Mouse (Mus musculus) layer of hippocampus, adult 8-10 months (tissue): ENCODE data around the gene Plch2. TPM values are rescaled to one million over a fixed set of nuclear protein-coding genes. Genes with fewer than 3 reads are reported as not detected.
A peak's percentile ranks its signal among the peaks of the same experiment; 100 is the strongest.

Source experiments
- DNase-seq, 2 experiments: peaks; one replicate each; pipeline ENCODE4 v3.0.0; 2022; ENCODE audit warnings: low spot score in 2 of 2
- total RNA-seq, 4 experiments: library from RNA; stranded (reverse); gene quantifications; 2 replicates each; pipeline ENCODE4 v1.2.4; 2022

Gene Plch2
- total RNA-seq, 4 experiments from 2014 or later: 85.1 to 110 (median 94.9) TPM

DNA sequence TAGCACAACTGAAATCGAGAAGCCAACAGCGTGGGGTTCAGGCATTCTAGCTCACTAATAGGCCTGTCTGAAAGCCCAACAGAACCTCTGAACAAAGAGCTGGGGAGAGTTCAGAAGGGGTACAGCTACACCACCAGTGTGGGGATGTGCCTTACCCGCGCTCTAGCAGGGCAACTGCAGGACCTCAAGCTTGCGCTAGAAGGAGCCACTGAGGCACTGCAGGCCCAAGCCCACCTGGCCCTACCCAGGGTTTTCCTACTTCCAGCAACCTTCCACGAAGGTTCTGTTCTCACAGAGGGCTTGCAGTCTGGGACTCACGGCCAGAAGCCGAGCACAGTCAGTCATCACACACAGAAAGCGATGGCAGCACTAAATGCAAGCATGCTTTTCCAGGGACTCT lies 18.6 kb upstream of the Plch2 start:
- DNase-seq: no peak

DNA sequence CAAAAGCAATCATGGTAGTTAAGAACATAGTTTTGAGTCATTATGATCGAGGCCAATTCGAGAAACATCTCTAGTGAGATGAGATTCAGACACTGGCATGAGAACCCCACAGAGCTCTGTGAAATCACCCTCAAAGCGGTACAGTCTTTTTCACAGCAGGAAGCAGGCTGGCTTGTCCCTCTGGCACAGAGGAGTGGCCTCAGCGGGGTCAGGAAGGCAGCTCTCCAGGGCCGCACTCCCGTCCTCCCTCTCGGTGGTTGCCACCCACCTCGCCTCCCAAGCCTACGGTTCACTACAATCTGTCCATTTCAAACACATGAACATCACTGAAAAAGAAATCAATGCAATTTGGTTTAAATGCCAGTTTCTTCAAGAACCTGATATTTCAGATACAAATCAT lies 17.8 kb upstream of the Plch2 start:
- no peak for DNase-seq

DNA sequence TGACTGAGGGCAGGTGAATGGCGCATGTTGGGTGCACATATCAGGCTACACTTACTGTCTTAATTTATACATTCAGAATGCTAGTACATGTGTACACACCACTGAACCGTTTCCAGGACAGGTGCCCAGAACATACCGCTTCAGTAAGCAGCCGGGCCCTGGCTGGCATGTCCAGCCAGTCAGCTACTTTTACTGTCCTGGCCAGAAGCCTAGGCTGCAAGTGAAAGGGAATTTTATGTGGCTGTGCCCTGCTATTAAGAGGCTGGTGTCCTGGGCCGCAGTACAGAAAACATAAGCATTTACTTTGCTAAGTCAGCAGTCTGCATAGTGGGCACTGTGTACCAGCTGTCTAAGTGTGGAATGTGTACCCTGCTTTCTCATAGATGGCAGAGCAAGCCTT lies 14.3 kb upstream of the Plch2 start:
- no peak for DNase-seq

DNA sequence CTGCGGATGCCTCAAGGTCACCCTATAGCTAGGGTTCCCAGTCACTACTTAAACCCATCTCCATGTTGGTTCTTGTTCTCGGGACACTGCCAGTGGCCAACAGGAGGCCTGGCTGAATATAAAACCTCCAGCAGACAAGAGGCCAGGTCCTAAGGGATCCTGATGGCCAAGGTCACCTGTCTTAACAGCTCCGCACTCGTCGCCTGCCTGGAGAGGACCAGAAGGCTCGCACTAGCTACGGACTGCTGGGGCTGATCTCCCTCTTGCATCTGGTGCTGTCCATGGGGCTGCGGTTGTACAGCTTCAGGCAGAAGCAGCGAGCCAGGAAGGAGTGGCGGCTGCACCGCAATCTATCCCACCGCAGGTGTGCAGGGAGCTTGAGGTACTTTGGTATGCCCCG lies 13.6 kb upstream of the Plch2 start:
- no peak for DNase-seq

DNA sequence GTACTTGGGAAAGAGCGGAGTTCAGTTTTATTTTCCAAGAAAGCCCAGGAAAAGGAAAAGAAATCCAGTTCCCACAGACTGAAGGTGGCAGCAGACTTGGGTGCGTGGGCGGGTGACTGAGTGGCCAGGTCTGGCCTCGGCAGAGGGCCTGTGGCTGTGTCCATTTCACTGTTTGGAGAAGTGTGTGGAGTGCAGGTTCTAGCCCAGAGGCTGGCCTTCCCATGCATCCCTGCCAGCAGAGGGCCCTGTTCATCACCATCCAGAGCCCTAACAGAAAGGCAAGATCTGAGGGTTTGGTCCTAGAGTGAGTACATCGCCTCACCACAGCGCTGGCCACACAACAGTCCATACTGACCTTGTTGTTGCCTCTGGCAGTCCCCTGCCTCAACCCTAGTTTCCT lies 12.6 kb upstream of the Plch2 start:
- no peak for DNase-seq

DNA sequence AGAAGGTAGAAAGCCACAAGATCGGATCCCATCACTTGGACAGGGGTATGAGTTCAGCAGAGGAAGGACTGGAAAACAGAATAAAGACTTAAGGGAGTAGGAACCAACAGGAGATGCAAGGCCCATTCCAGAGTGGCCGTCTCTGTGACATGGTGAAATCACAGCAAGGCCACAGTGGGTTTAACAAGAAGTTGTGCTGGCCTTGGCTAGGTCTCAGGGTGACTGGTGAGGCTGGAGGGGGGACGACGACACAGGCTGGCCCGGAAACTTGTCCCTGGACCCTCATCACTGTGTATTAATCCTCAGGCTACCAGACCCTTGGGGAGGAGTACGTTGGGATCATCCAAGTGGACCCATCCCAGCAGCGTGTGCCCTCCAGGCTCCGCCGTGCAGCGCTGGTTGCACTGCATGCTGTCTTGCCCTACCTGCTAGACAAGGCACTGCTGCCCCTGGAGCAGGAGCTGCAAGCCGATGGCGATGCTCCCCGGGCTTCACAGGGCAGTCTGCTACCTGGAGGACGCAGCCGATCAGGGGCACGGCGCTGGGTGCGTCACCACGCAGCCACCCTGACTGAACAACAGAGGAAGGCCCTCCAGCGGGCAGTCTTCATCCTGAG lies 11.9 kb upstream of the Plch2 start:
- DNase-seq: no peak

DNA sequence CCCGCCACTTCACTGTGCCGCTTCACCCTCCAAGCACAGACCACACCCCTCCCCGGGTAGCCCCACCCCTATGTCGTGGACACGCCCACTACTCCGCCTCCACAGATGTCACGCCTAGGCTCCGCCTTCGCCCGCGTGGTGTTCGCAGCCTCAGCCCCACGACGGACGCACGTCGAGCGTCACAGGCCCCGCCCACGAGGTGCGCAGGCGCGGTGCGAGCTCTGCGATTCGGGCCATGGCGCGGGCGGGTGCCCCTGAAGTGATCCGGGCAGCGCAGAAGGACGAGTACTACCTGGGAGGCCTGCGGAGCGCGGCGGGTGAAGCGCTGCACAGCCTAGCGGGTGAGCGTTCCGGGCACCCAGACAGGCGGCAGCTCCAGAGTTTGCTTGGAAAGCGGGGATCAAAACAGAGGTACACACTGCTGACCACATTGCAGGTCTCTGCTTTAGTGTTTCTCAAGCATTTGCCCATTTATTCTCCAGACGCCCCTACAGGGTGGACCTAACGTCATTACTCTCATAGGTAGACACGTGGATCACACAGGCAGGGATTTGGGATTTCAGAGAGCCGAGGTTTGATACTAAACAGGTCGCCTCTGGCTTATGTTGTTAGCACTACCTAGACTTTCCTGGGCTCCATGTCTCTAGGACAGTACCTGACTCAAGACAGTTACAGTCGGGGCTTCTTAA lies 10.4 kb upstream of the Plch2 start, which contains the start of gene Pex10:
TSS of gene Pex10 (plus strand) at position 183 of the 689 bp plus-strand sequence.
- DNase-seq: peak; percentile 92 to 96

DNA sequence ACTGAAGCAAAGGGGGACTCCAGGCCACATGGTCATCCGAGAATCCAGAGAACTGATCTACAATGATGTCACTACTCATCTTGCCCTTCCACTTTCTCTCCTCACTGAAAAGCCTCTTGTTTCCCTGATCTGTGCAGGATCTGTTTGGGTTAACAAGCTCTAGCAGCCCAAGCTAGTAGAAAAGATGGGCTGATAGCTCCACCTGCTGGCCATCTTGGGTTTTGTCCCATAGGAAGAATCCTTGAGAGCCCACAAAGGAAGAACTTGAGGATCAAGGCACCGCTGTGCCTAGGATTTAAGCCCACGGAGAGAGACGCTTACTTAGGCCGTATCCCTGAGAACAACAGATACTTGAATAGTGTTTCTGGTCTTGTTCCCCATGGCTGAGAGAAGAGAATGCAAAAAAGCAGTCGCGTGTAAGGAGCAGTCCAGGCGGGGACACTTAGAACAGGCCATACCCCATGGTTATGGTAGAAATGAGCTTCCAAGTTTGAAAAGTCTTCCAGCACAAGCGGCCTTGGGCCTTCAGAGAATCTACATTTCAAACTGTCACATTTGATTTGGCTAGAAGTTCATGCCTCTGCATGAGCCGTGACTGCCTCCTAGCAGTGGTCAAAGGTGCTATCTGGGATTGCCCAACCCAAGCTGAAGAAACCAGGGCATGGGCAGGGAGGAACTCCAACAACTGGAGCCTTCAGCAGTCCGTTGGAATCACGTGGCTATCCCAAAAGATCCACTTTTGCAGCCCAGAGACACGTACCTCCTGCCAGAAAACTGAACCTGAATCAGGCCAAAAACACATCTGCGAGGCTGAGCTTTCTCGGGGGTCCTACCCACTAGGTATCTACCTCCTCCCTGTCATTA lies 9.6 kb upstream of the Plch2 start:
- peak; percentile 87 to 96 for DNase-seq

DNA sequence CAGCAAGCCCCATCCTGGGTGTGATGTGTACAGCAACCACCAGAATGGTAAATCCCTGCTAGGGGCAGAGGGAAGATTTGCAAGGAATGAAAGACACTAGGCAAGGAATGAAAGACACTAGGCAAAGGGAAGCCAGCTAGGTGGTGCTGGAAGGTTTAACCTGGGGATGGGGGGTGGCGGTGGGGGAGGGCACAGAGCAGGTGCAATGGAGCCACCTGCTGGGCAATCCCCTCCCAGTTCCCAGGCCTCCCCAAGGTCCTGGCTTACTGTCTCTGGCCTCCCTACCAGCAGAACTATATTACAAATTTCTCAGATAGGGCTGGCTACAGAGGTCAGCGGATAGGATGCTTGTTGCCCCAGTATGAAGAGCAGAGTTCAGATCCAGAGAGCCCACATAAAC lies 7.9 kb upstream of the Plch2 start:
- DNase-seq: no peak

DNA sequence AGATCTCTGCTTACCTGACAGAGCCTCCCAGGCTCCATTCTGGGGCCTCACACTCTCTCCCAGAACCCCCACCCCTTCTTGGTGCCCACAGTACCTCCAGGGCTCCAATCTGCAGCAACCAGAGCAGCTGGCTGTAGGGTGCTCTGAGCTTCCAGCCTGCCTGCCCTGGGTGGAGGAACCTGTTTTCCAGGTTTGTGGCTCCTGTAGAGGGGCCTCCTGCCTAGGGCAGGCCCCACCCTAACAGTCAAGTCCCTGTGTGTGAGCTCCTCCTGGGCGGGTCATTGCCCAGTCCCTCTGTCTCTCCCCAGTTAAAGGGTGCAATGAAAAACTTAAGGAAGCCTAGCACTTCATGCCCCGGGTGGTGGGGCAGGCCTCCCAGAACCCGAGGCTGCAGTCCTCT lies 7.3 kb upstream of the Plch2 start:
- no peak for DNase-seq

DNA sequence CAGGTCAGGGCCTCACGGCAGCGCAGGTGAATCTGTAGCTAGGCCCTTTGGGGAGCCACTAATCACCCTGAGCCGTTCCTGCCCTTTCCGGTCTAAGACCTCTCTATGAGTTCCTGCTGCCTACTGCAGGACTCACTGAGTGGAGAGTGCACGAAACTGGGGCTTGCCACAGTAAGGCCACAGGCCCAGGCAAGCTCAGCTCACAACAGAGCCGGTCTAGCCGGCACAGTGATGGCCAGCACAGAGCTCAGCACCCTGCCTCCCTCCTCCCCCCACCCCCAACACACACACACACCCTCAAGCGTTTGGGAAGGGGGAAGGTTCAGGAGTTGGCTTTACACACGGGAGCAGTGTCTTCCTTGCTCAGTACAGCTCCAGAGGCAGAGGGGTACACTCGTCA lies 1.7 kb upstream of the Plch2 start:
- no peak for DNase-seq

DNA sequence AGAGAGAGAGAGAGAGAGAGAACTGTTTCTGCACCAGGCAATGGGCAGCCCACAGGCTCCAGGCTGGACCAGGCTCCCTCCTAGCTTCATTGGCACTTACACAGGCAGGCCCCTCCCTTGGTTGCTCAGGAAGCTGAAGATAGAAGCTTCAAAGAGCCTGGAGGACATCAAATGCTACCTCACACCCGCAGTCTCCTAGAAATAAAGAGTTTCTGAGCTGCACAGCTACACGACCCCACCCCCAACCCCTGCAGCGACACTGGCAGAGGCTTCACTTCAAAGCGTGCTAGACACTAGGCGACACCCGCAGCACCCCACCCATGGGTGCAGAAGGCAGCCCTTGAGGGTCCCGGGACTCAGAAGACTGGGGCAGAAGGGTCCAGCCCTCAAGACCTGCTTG lies 6.5 kb downstream of the Plch2 start:
- DNase-seq: no peak

DNA sequence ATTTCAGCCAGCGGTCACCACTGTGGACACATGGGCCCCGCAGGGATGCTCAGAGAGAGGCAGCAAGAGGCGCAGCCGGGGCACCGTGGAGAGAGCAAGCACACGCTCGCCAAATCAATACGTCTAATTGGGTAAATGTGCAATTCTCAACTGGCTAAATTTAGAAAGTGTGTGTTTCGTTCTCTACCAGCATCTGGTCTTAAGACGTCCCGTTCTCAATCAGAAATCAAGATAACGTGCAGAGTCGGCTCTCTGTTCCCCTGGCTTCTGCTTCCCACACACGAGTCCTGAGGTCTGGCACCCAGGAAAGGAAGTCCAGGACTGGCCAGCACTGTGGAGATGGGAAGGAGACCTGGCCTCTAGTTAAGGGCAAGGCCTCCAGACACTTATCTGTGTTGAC lies 9.9 kb downstream of the Plch2 start:
- DNase-seq: no peak

DNA sequence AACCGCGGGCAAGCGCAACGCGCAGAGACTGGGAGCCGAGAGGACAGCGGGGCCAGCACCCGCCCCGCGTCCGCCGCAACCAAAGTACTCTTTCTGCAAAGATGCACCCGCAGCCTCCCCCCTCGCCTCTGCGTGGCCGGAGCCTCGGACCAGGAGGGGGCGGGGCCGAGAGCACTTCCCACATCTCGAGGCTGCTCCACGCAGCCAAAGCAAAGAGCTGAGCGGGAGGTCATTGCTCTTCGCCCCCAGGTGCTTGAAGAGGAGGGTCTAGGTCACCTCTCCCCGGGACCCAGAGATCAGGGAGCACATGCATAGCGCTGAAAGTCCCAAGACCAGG lies 13.3 kb downstream of the Plch2 start:
- DNase-seq: no peak

DNA sequence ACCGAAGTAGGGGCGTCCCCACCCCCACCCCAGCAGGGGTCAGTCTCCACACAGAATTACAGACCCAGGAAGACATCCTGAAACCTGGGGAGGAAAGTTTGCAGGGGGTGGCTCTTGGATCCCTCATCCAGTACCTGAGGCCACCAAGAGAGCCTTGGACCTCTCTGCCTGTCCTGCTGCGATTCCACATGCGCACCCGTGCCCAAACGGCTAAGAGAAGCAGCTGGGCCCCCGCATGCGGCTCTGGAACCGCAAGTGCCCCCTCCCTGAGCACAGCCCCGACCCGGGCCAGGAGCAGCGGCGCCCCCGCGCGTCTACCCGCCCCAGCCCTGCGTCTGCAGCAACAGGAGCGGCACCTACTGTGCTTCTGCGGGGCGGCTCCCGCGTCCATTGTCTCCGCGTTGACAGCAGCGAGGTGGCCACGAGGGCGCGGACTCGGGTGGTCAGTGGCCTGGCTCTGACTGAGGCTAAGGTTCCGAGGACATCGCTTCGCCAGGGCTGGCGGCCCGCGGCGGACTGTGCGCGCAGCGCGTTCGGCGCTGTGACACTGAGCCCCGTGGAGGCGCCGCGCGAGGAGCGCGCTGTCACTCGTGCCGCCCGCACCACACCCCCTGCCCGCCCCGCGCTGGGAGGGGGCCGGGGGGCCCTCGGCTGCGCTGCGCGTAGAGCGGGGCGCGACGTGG lies 13.8 kb downstream of the Plch2 start:
- DNase-seq: peak in 1 of 2 experiments; percentile 44

DNA sequence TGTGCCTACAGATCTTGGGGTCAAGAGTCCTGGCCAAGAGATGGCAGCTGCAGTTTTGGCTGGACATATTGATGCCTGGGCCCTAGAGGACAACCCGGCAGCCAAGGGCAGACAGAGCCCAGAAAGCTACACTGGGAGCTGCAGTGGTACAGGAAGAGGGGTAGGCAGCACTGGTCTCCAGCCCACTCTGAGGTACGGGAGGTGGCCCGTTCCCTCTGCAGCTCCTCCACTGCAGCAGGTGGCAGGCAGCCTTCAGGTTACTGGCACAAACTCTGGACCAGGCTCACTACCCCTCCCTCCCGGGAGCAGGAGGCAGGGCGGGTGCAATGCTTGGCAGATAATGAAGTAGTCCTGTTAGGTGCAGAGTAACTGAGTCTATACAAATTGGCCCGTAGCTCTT lies 15.9 kb downstream of the Plch2 start:
- no peak for DNase-seq

DNA sequence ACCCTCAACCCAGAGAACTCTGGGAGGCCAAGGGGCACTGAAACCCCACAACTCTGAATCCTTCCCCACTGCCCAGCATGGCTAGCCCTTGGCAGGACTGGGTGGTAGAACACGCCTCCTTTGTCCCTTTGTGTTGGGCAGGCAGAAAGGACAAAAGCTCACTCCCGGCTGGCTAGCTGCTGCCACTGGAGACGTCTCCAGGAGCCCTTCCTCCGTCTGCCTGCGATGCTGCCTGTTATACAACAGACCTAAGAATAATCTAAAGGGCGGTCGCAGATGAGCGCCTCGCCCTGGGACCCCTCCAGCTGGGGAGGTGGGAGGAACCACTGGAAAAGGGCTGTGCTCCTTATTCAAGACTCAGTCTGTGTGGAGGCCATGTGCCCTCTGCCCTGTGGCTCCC lies 16.4 kb downstream of the Plch2 start:
- peak in 1 of 2 experiments; percentile 42 for DNase-seq

DNA sequence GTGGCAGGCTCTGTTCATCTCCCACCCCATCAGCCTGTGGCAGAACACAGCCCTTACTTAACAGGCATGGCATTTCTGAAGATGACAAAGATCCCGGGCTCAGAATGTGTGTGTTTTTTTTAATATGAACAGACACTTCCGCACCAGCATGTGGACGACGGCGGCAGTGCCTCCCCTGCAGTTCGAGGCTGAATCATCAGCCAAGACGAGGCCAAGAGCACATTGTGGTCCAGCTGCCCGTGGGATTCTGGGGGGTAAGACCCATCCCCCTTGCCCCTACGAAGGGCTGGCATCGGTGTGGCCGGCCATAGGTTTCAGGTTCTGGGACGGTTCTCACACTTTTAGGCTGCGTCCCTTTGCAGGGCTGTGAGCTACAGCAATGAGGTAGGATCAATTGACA lies 21.8 kb downstream of the Plch2 start:
- DNase-seq: peak in 1 of 2 experiments; percentile 40

DNA sequence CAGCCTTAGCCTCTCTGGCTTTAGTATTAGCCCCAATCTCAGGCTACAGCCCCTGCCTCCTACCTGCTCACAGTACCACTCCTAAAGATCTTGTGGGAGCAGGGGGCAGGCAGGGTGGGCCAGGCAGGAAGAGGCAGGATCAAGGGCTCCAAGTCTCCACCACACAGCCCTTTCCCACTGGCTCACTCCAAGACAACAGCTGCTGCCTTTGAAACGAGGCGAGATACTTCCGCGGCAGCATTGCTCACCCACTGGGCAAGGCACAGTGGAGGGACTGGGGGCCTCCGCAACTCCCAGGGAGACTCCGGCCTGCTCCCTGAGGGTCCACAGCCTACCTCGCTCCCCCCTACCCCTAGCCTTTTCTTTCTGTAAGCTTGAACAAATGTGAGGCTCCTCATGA lies 22.4 kb downstream of the Plch2 start:
- DNase-seq: no peak

DNA sequence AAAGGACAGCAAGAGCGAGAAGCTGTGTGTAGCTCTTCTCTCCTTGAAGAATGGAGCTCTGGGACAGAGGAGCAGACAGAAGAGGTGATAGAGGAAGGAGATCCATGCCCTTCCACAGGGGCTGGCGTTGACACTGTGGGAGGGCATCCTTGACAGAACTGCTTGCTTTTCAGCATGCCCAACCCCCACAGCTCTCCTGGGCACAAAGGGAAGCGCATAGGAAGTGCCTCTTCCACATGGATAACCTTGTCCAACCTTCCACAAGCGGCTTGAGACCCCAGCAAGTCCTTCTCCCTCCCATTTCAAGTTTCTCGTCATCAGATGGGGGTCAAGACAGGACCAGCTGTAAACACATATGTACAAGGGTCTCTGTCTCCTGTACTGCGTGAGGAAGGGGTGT lies 23.5 kb downstream of the Plch2 start:
- DNase-seq: no peak

DNA sequence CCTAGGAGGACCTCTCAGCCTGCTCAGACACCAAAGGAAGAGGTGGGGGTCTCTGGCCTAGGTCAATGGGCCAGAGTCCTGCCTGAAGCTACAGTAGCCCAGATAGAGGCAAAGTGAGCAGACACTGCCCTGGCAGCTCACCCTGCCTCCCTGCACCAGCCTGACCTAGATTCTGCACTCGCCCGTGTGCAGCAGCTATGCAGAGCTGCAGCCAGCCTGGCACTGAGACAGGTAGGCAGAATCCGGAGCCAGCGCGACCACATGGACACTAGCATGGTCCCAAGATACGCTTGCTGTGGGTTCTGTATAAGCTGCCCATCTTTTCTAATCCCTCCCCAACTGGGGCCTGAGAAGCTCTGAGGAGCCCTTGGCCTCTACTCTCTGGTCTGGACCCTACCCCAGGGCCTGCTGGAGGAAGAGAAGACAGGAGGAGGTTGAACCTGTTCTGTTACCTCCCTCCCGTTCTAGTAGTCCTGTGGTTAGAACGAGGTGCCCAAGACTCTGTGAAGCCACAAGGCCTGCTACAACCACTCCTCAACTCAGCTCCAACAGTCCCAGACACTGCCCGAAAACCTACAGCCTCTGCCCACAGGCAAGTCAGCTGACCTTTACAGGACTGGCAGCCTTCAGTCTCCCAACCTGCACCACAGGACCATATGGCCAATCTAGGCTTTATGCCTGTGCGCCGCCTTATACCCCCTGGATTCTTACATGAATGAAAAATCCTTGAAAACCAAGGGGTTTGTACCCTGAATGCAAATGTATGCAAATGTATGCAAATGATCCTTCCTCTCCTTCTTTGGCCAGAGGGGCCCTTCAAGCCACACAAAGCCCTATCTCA lies 32.2 kb downstream of the Plch2 start:
- DNase-seq: no peak
